Mouse (Mus musculus) forebrain, postnatal 0 days (tissue): ENCODE measurements around the gene Htr2a. TPM values are rescaled to one million over a fixed set of nuclear protein-coding genes. Genes with fewer than 3 reads are reported as not detected.

Source experiments
- ATAC-seq: fragments of 200-750 bp; cut with Nextera tagmentation; 2 replicates; pipeline ENCODE4 v1.8.0; 2017; ENCODE audit warnings: mild to moderate bottlenecking, moderate library complexity
- DNase-seq: peaks from one replicate; pipeline ENCODE4 v3.0.0-alpha.2; 2015
- H3K27ac ChIP-seq: fragments of 300-500 bp; sonication (generic); 2 replicates; pipeline ENCODE4 v1.5.1; 2014; ENCODE audit warnings: low read depth, mild to moderate bottlenecking, antibody characterized with exemption, low read length, moderate library complexity, mixed read lengths
- H3K27me3 ChIP-seq: fragments of 300-500 bp; sonication (generic); 2 replicates; pipeline ENCODE4 v1.6.1; 2014; ENCODE audit warnings: mild to moderate bottlenecking, low read length, mixed read lengths; ENCODE audit not compliant: insufficient read depth
- H3K36me3 ChIP-seq: fragments of 300-500 bp; sonication (generic); 2 replicates; pipeline ENCODE4 v1.6.1; 2014; ENCODE audit warnings: mild to moderate bottlenecking, moderate library complexity; ENCODE audit not compliant: insufficient read depth
- H3K4me1 ChIP-seq: fragments of 300-500 bp; sonication (generic); 2 replicates; pipeline ENCODE4 v1.6.1; 2014; ENCODE audit warnings: antibody characterized with exemption; ENCODE audit not compliant: insufficient read depth
- H3K4me2 ChIP-seq: fragments of 300-500 bp; sonication (generic); 2 replicates; pipeline ENCODE4 v1.6.1; 2014; ENCODE audit warnings: low read depth, mild to moderate bottlenecking, moderate library complexity
- H3K4me3 ChIP-seq: fragments of 300-500 bp; sonication (generic); 2 replicates; pipeline ENCODE4 v1.5.1; 2014; ENCODE audit warnings: low read depth, low read length, mixed read lengths
- H3K9ac ChIP-seq: fragments of 300-500 bp; sonication (generic); 2 replicates; pipeline ENCODE4 v1.6.1; 2014; ENCODE audit warnings: mild to moderate bottlenecking
- H3K9me3 ChIP-seq: fragments of 300-500 bp; sonication (generic); 2 replicates; pipeline ENCODE4 v1.6.1; 2016; ENCODE audit warnings: low read length
- CTCF ChIP-seq: sonication (generic); IDR thresholded peaks from 2 replicates; pipeline ENCODE4 v1.5.1; 2016; ENCODE audit warnings: antibody characterized with exemption, control low read depth, low read depth
- WGBS: fragments of 180-500 bp; shearing (Covaris S2); extraction: QIAGEN DNeasy Blood & Tissue Kit; methylation state at CpG from one replicate; pipeline ENCODE4 v1.1.7; 2014; 5-methylcytosine and 5-hydroxymethylcytosine counted together
- polyA plus RNA-seq: library from polyadenylated mRNA; unstranded; fragments of >200 nt; fragmentation: Nextera tagmentation; extraction: Ambion mirVana; gene quantifications from 2 replicates; pipeline ENCODE4 v1.2.1, GENCODE M21; 2015
- total RNA-seq: library from RNA; depleted of rRNA; stranded (reverse); fragments of >200 nt; gene quantifications from 2 replicates; pipeline ENCODE4 v1.2.3, GENCODE M21; 2014; rRNA removed

The Htr2a gene
- total and polyA plus RNA-seq, 2 experiments from 2014 or later = 1.5 to 7.1 TPM

- no peak overlapping the region for H3K27ac ChIP-seq
- DNase-seq (no peak), ATAC-seq (no peak)
- H3K4me1 ChIP-seq = peaks cover 9% of the 10 kb centered on the region
- H3K36me3 ChIP-seq = peaks cover 4% of the 10 kb centered on the region; the same call in 1 of the 2 replicates
- peak overlapping the region; percentile 85 for H3K4me2 ChIP-seq
- no peak overlapping the region for H3K9ac ChIP-seq
- H3K9me3 ChIP-seq = no peaks in the 10 kb centered on the region
- H3K27me3 ChIP-seq = no peaks in the 10 kb centered on the region
- peak overlapping the region; percentile 61; the same call in 1 of the 2 replicates for H3K4me3 ChIP-seq
- no peak for TF ChIP-seq CTCF
- 54% methylated on average over 2 of the region's 2 CpGs for WGBS
These were observed 92.8 kb downstream of the Htr2a start for GRCm38 (mm10) chr14:74733397-74733796.

GRCm38 (mm10) chr14:74735471-74735870 is 94.8 kb downstream of the Htr2a start:
- H3K4me3 ChIP-seq = no peak overlapping the region
- no peak for TF ChIP-seq CTCF
- no peaks in the 10 kb centered on the region for H3K9me3 ChIP-seq
- 87% methylated on average over 6 of the region's 6 CpGs for WGBS
- no peak overlapping the region for H3K27ac ChIP-seq
- DNase-seq (no peak), ATAC-seq (no peak)
- H3K9ac ChIP-seq = no peak overlapping the region
- H3K4me1 ChIP-seq = peaks cover 9% of the 10 kb centered on the region
- no peaks in the 10 kb centered on the region for H3K27me3 ChIP-seq
- H3K4me2 ChIP-seq = no peak overlapping the region
- peaks cover 17% of the 10 kb centered on the region for H3K36me3 ChIP-seq

GRCm38 (mm10) chr14:74736850-74737249 is 96.2 kb downstream of the Htr2a start:
- peaks cover 9% of the 10 kb centered on the region for H3K4me1 ChIP-seq
- ATAC-seq = no peak
- H3K9ac ChIP-seq = no peak overlapping the region
- H3K9me3 ChIP-seq = no peaks in the 10 kb centered on the region
- 97% methylated on average over 6 of the region's 6 CpGs for WGBS
- H3K4me3 ChIP-seq = no peak overlapping the region
- no peak overlapping the region for H3K4me2 ChIP-seq
- TF ChIP-seq CTCF = no peak
- H3K27ac ChIP-seq = no peak overlapping the region
- no peak for DNase-seq
- peaks cover 28% of the 10 kb centered on the region for H3K36me3 ChIP-seq
- H3K27me3 ChIP-seq = no peaks in the 10 kb centered on the region

Other genes starting within 250 kb of the Htr2a start
- gene Esd, start 91.5 kb downstream of the Htr2a start, total RNA-seq = 159 and 207 TPM in 2 replicates
- 224 and 256 TPM in 2 replicates for gene Esd, start 91.5 kb downstream of the Htr2a start, polyA plus RNA-seq